Mouse (Mus musculus) small intestine, adult 2 months (tissue): ENCODE data around the gene Harbi1.

Experiments used
- CTCF ChIP-seq: fragments of 200-500 bp; IDR thresholded peaks from 2 replicates; pipeline ENCODE4 v1.5.1; 2012; ENCODE audit warnings: low read depth, mild to moderate bottlenecking, control low read depth, inconsistent platforms, low read length, moderate library complexity, mixed read lengths; ENCODE audit not compliant: insufficient replicate concordance, insufficient read length; ENCODE audit errors: extremely low read depth
- POLR2A ChIP-seq: fragments of 200-500 bp; IDR thresholded peaks from 2 replicates; pipeline ENCODE4 v1.6.1; 2012; ENCODE audit warnings: low read depth, mild to moderate bottlenecking, control low read depth, inconsistent platforms, low read length, moderate library complexity

DNA sequence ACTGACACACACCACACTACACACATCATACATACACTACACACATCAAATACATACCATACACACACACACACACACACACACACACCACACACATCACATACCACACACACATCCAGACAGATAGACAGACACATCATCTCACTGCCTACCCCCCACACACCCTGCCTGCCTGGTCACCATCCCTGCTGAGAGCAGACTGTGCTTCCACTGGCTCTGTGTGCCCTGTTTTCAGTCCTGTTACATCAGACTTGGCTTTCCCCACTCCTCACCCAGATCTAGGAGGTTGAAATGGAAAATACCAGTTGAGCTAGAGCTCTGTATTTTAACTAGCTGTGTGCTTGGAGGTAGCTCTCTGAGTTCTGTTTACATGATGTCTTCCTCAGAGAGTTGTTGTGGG, 45.9 kb upstream of the Harbi1 start:
- no peak for TF ChIP-seq POLR2A
- TF ChIP-seq CTCF: no peak
